Mouse (Mus musculus) spleen, embryonic (tissue): Measurements from ENCODE around the gene Vmn1r231.

Experiments used
- CTCF ChIA-PET: fragments of 350-600 bp; sonication (Branson Sonifier 250); formaldehyde crosslinking; loops from one replicate; lab custom pipeline; 2022; lab: Charles Lee

The Vmn1r231 gene

GRCm38 (mm10) chr17:20904991-20905390 is at the start of gene Vmn1r231:
Gene Vmn1r231, minus strand, starts transcription at chr17:20905091.
- CTCF ChIA-PET, result no interaction called here

- CTCF ChIA-PET, result no interaction called here
Observed at GRCm38 (mm10) chr17:20946636-20947035, 41.7 kb upstream of the Vmn1r231 start.

GRCm38 (mm10) chr17:20946026-20946565 is 41.2 kb upstream of the Vmn1r231 start:
- CTCF ChIA-PET, result no interaction called here

- CTCF ChIA-PET, result no interaction called here
Observed at GRCm38 (mm10) chr17:20944985-20945891, 40.3 kb upstream of the Vmn1r231 start, which contains the start of gene Ppp2r1a. Gene Ppp2r1a, plus strand, starts transcription at chr17:20945311.

GRCm38 (mm10) chr17:20944226-20944625 is 39.3 kb upstream of the Vmn1r231 start:
- CTCF ChIA-PET, result no interaction called here

- CTCF ChIA-PET, result no interaction called here
Observed at GRCm38 (mm10) chr17:20919614-20920013, 14.7 kb upstream of the Vmn1r231 start, which contains the start of gene Vmn1r232. Gene Vmn1r232, minus strand, starts transcription at chr17:20919714.

GRCm38 (mm10) chr17:20840144-20840543 is 64.7 kb downstream of the Vmn1r231 start, which contains the start of gene Vmn1r230:
Gene Vmn1r230, plus strand, starts transcription at chr17:20840444.
- CTCF ChIA-PET, result no interaction called here
